Mouse (Mus musculus) spleen, adult 2 months (tissue): ENCODE measurements around the gene Orc1. TPM values are rescaled to one million over a fixed set of nuclear protein-coding genes. Genes with fewer than 3 reads are reported as not detected.
A peak's percentile ranks its signal among the peaks of the same experiment; 100 is the strongest.

ENCODE experiments used
- DNase-seq, 2 experiments: peaks; one replicate each; pipeline versions ENCODE4 v3.0.0 to v3.0.0-alpha.2; 2012 to 2021; ENCODE audit warnings: low spot score in 2 of 2, low read depth in 1 of 2
- H3K27ac ChIP-seq: fragments of 200-500 bp; 2 replicates; pipeline ENCODE4 v1.5.1; 2012; ENCODE audit warnings: low read length, inconsistent platforms; ENCODE audit not compliant: insufficient read depth
- H3K27me3 ChIP-seq: fragments of 200-500 bp; 2 replicates; pipeline ENCODE4 v1.6.1; 2012; ENCODE audit warnings: mild to moderate bottlenecking, moderate library complexity, low read length, inconsistent platforms; ENCODE audit not compliant: control insufficient read depth, insufficient read depth
- H3K36me3 ChIP-seq: fragments of 200-500 bp; 2 replicates; pipeline ENCODE4 v1.6.1; 2012; ENCODE audit warnings: mild to moderate bottlenecking, low read length, inconsistent platforms; ENCODE audit not compliant: control insufficient read depth, insufficient read depth
- H3K4me1 ChIP-seq: fragments of 200-500 bp; 2 replicates; pipeline ENCODE4 v1.6.1; 2011; ENCODE audit warnings: inconsistent platforms; ENCODE audit not compliant: control insufficient read depth, insufficient read depth, insufficient read length
- H3K4me3 ChIP-seq: fragments of 200-500 bp; 2 replicates; pipeline ENCODE4 v1.5.1; 2011; ENCODE audit warnings: mild to moderate bottlenecking, inconsistent platforms; ENCODE audit not compliant: insufficient read depth, insufficient read length; ENCODE audit errors: extremely low read depth
- CTCF ChIP-seq: fragments of 200-500 bp; IDR thresholded peaks from 2 replicates; pipeline ENCODE4 v1.5.1; 2011; ENCODE audit warnings: mild to moderate bottlenecking, inconsistent platforms; ENCODE audit not compliant: insufficient read depth, insufficient read length, insufficient replicate concordance; ENCODE audit errors: extremely low read depth
- POLR2A ChIP-seq: fragments of 200-500 bp; IDR thresholded peaks from 2 replicates; pipeline ENCODE4 v1.6.1; 2011; ENCODE audit warnings: low read depth, low read length, inconsistent platforms
- WGBS: fragments of 180-500 bp; shearing (Covaris S2); methylation state at CpG from one replicate; pipeline ENCODE4 v1.1.7; 2018; 5-methylcytosine and 5-hydroxymethylcytosine counted together
- polyA plus RNA-seq: library from polyadenylated mRNA; depleted of rRNA; stranded (reverse); fragments of >200 nt; gene quantifications from 2 replicates; pipeline ENCODE4 v1.2.3, GENCODE M21; 2012; rRNA removed

Gene Orc1
- polyA plus RNA-seq: 1.2 and 1.5 TPM in 2 replicates

DNA sequence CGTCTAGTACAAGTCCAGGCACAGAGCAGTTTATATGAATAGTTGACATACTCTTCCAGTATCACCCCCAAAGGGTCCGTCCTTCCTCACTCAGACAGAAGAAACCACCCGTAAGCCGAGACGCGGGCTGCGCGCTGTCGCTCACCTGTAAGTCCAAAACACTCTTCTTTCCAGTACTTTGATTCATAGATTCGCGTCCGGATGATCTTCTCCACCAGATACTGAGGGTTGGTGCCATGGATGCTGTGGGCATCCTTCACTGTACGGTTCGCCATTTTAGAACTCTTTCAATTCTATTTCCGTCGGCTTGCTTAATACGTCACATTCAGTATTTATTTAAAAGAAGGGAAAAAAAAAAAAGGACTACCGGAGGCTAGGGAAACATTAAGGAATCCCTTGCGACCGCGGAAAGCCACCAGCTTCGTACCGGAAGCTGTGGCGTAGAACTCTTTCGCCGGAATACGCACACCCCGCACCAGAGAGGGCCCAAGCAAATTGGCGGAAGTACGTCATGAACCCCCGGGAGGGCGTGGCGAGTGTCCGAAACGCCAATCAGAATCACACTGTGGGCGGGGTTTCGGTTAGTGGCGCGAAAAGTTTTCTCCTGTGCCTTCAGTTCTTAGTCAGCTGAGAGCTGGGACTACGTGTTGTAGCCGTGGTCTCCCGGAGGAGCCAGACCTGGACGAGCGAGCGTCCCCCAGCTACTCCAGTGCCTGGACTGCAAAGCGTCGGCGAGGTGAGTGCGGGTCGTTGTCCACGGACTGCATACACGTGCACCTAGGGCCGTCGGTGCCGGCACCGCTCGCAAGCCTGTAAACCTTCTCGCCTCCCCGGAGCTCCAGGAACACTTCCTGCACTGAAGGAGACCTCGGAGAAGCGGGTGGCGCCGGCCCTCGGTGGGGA, at the start of gene Orc1, which contains the start of gene Prpf38a:
Gene Orc1, plus strand, starts transcription at position 584 of the 903 bp plus-strand sequence.
Gene Prpf38a, minus strand, starts transcription at position 497 of the 903 bp plus-strand sequence.
- Histone ChIP-seq H3K36me3 (peaks cover 12% of the 10 kb centered on the region), H3K27ac (peak within 1 kb of the TSS; percentile 60), H3K4me1 (no peaks in the 10 kb centered on the region; the same call in 1 of the 2 replicates), H3K4me3 (peak within 1 kb of the TSS; percentile 80), H3K27me3 (no peaks in the 10 kb centered on the region)
- DNase-seq: peak; percentile 93 to 95
- under 1% methylated on average over 64 of the region's 64 CpGs for WGBS
- TF ChIP-seq CTCF (no peak), POLR2A (no peak; the same call in 1 of the 2 replicates)

DNA sequence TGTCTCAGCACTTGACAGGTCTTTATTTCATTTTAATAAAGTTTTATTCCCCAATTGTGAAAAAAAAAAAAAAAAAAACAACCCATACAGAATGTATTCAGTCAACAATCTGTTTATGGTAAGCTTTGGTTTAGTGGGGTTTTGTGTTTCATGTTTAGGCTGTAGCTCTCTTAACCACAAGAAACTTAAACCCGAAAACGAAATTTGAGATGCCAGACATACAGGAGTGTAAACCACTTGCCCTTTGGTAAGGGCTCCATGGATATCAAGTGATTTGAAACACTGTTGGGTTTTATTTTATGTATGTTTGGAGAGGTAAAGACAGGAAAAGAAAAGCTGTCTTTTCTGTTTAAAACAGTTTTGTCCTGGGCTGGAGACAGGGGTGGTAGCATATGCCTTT, 39.5 kb upstream of the Orc1 start:
- peaks cover 14% of the 10 kb centered on the region for H3K36me3 ChIP-seq
- H3K27me3 ChIP-seq: no peaks in the 10 kb centered on the region
- 90% methylated on average over 2 of the region's 2 CpGs for WGBS
- no peaks in the 10 kb centered on the region for H3K4me1 ChIP-seq
- no peak overlapping the region for H3K27ac ChIP-seq
- no peak for TF ChIP-seq CTCF
- H3K4me3 ChIP-seq: no peak overlapping the region
- DNase-seq: no peak

DNA sequence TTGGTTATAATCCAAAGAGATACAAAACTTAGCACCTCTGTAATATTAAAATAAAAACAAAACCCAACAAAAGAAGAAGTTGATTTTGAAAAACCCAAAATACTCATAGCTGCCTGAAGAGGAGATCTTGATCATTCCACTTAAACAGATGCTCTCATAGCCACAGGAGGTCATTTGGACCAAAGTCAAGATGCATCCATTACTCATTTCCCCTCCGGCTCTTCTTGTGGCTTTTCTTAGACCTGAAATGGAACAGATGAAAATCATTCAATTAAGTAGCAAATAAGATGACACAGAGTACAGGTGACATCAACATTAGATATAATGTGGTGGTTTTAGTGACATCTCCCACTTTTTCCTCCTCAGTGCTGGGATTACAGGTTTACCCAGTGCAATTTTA, 14.2 kb upstream of the Orc1 start:
- Histone ChIP-seq H3K4me1 (no peaks in the 10 kb centered on the region), H3K4me3 (no peak overlapping the region), H3K27me3 (no peaks in the 10 kb centered on the region), H3K36me3 (peaks cover 36% of the 10 kb centered on the region), H3K27ac (no peak overlapping the region)
- TF ChIP-seq CTCF (no peak), POLR2A (no peak)
- WGBS: 93% methylated on average over 1 of the region's 1 CpGs
- no peak for DNase-seq

DNA sequence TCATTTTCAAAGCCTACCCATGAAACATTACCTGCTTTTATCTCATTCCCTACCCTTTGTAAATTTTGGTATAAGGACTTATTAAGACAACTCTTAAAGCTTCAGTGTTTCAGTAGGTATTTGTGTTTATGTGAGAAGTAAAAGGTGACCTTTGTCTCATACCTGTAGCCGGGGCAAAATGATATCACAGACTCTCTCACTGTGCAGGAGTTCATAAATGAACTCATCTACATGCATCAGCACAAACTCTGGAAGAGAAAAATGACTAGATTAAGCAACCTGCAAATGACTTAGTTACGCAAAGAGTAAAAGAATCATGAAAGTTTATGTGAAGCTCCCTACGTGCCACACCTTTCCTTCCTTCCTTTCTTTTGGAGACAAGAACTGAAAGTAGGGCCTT, 6.6 kb upstream of the Orc1 start:
- Histone ChIP-seq H3K27ac (no peak overlapping the region), H3K4me1 (no peaks in the 10 kb centered on the region; the same call in 1 of the 2 replicates), H3K27me3 (no peaks in the 10 kb centered on the region), H3K4me3 (no peak overlapping the region), H3K36me3 (peaks cover 27% of the 10 kb centered on the region)
- TF ChIP-seq POLR2A (no peak), CTCF (no peak)
- 91% methylated on average over 3 of the region's 3 CpGs for WGBS
- DNase-seq: no peak

DNA sequence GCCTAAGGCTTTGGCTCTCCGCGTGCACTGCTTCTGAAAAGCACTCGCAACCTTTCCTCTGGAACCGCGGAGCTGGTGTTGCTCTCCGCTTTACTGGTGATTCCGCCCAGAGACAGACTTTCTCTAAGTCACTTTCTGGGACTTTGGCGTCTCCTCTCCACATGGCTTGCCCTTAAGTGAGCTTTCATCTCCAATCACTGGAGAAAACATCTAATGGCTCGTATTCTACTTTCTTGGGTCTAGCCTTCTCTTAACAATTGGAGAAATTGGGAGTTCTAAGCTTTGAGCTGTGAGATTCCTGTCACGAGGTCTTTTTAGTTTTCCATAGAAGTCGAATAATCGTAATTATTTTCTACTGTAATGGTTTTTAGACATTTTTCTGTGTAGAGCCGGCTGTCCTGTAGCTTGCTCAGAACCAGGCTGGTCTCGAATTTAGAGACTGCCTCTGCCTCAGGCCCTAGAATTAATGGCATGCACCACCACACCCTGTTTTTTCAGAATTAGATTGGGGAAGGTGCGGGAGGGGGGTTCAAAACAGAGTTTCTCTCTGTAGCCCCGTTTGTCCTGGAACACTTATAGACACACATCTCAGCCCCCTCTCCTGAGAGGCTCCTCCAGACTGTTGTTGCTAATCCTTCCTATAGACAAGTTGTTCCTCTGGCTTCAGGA, 654 bp downstream of the Orc1 start:
- Histone ChIP-seq H3K4me1 (no peaks in the 10 kb centered on the region; the same call in 1 of the 2 replicates), H3K4me3 (peak overlapping the region; percentile 80), H3K27me3 (no peaks in the 10 kb centered on the region), H3K27ac (no peak overlapping the region), H3K36me3 (peaks cover 8% of the 10 kb centered on the region)
- no peak for DNase-seq
- WGBS: 2% methylated on average over 16 of the region's 16 CpGs
- no peak for TF ChIP-seq POLR2A
- TF ChIP-seq CTCF: no peak

DNA sequence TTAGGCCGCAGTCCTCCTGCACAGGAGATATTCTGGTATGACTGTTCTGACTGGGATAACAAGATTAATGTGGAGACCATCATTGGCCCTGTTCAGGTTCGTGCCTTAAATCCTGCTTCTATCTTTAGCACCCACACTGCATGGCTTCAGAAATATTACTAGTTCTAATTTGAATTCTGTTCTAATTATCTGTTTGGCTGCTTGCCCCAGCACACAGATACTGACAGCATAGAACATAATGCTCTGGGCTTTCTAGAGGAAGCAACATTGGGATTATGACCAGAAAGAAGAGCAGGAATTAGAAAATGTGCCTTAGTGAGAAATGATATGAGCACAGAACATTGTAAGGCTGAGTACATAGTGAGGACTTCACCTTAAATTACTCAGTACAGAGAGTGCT, 14.2 kb downstream of the Orc1 start:
- TF ChIP-seq POLR2A: no peak
- no peak for TF ChIP-seq CTCF
- Histone ChIP-seq H3K4me1 (no peaks in the 10 kb centered on the region), H3K4me3 (no peak overlapping the region), H3K27ac (no peak overlapping the region), H3K36me3 (no peaks in the 10 kb centered on the region), H3K27me3 (no peaks in the 10 kb centered on the region)
- no peak for DNase-seq
- WGBS: 94% methylated on average over 2 of the region's 2 CpGs
